Mouse (Mus musculus) liver, embryonic 16.5 days (tissue): ENCODE results near the gene 4930502E18Rik. TPM values are rescaled to one million over a fixed set of nuclear protein-coding genes. Genes with fewer than 3 reads are reported as not detected.
"Not testable (repeated sequence)": the region's sequence is repeated elsewhere in the genome, so short reads cannot be mapped to it uniquely, and the experiment has no call there.

Source experiments
- ATAC-seq: fragments of 200-750 bp; cut with Nextera tagmentation; 2 replicates; pipeline ENCODE4 v1.8.0; 2017; ENCODE audit warnings: low read depth, mild to moderate bottlenecking, moderate number of reproducible peaks, moderate library complexity
- H3K27ac ChIP-seq: fragments of 300-500 bp; sonication (generic); 2 replicates; pipeline ENCODE4 v1.5.1; 2014; ENCODE audit warnings: mild to moderate bottlenecking, low read length
- H3K27me3 ChIP-seq: fragments of 300-500 bp; sonication (generic); 2 replicates; pipeline ENCODE4 v1.6.1; 2014; ENCODE audit warnings: low read depth, low read length, mixed read lengths; ENCODE audit not compliant: control insufficient read depth, insufficient read depth
- H3K36me3 ChIP-seq: fragments of 300-500 bp; sonication (generic); 2 replicates; pipeline ENCODE4 v1.6.1; 2014; ENCODE audit warnings: mild to moderate bottlenecking; ENCODE audit not compliant: control insufficient read depth, insufficient read depth
- H3K4me1 ChIP-seq: fragments of 300-500 bp; sonication (generic); 2 replicates; pipeline ENCODE4 v1.6.1; 2014; ENCODE audit warnings: low read depth, low read length, mixed read lengths; ENCODE audit not compliant: control insufficient read depth
- H3K4me2 ChIP-seq: fragments of 300-500 bp; sonication (generic); 2 replicates; pipeline ENCODE4 v1.6.1; 2014; ENCODE audit warnings: low read depth, low read length, mixed read lengths
- H3K4me3 ChIP-seq: fragments of 300-500 bp; sonication (generic); 2 replicates; pipeline ENCODE4 v1.5.1; 2014; ENCODE audit warnings: low read depth, mild to moderate bottlenecking, low read length
- H3K9ac ChIP-seq: fragments of 300-500 bp; sonication (generic); 2 replicates; pipeline ENCODE4 v1.6.1; 2014; ENCODE audit warnings: low read depth, low read length
- H3K9me3 ChIP-seq: fragments of 300-500 bp; sonication (generic); replicated peaks from 2 replicates; pipeline ENCODE4 v1.6.1; 2016; ENCODE audit warnings: low read length; ENCODE audit not compliant: control insufficient read depth
- WGBS: fragments of 180-500 bp; shearing (Covaris S2); extraction: QIAGEN DNeasy Blood & Tissue Kit; methylation state at CpG from one replicate; pipeline ENCODE4 v1.1.7; 2014; ENCODE audit not compliant: insufficient replicate concordance; 5-methylcytosine and 5-hydroxymethylcytosine counted together
- polyA plus RNA-seq: library from polyadenylated mRNA; unstranded; fragments of >200 nt; fragmentation: Nextera tagmentation; extraction: Ambion mirVana; gene quantifications from 2 replicates; pipeline ENCODE4 v1.2.1, GENCODE M21; 2015

4930502E18Rik gene
- polyA plus RNA-seq, result 0.06 and 0.09 TPM in 2 replicates

DNA sequence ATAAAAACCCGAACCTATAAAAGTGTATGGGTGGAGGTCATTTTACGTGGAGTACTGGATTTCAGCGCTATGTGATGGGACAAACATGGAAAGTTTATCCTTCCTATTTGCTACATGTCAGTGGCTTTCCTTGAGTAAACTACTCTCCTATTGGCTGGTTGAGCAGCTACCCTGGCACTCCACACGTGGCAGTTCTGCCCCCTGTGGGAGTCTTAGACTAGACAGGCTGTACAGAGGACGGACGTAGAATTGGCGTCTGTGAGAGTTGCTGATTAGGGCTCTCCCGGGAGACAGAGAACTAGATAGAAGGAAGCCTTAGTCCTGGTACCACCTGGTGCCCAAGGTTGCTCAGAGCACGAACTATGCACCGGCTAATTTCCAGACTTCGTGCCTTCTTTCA, at the start of gene 4930502E18Rik:
4930502E18Rik (plus strand) TSS at position 231 of the 400 bp plus-strand sequence.
- H3K36me3 ChIP-seq, result no peaks in the 10 kb centered on the region
- H3K4me3 ChIP-seq, result no peak within 1 kb of the TSS
- no peaks in the 10 kb centered on the region for H3K4me1 ChIP-seq
- no peak within 1 kb of the TSS for H3K27ac ChIP-seq
- no peaks in the 10 kb centered on the region for H3K9me3 ChIP-seq
- no peaks in the 10 kb centered on the region for H3K27me3 ChIP-seq
- no peak for ATAC-seq
- H3K9ac ChIP-seq, result no peak within 1 kb of the TSS
- WGBS, result 69% methylated on average over 11 of the region's 11 CpGs
- no peak within 1 kb of the TSS for H3K4me2 ChIP-seq

DNA sequence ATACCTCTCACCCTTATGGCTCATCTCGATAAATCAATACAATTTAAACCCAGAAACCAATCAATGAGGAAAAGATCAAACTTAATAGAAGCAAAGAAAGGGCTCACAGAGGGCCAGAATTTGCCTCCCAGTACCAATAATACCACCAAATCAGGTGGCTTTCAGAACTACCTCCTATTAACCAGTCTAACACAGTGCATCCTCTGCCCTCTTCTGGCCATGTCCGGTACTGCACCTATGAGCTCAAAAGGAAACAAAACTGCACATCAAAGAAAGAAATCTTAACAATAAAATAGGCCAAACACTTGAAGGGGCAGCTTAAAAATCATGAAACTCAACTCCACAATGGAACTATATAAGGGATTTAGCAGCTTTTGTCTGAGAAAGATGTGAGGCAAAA, 47.7 kb upstream of the 4930502E18Rik start:
- not testable (repeated sequence) for H3K9me3 ChIP-seq, H3K36me3 ChIP-seq, H3K4me3 ChIP-seq, H3K9ac ChIP-seq, H3K4me1 ChIP-seq, H3K27me3 ChIP-seq, H3K4me2 ChIP-seq, ATAC-seq, H3K27ac ChIP-seq
- 0% methylated on average over 1 of the region's 2 CpGs for WGBS

GRCm38 (mm10) chrX:53682650-53683049, 42.0 kb upstream of the 4930502E18Rik start:
- H3K27me3 ChIP-seq, H3K4me1 ChIP-seq, H3K36me3 ChIP-seq, H3K9me3 ChIP-seq, H3K9ac ChIP-seq, H3K4me2 ChIP-seq, ATAC-seq, H3K4me3 ChIP-seq, H3K27ac ChIP-seq: not testable (repeated sequence)
- WGBS, result 66% methylated on average over 2 of the region's 3 CpGs

DNA sequence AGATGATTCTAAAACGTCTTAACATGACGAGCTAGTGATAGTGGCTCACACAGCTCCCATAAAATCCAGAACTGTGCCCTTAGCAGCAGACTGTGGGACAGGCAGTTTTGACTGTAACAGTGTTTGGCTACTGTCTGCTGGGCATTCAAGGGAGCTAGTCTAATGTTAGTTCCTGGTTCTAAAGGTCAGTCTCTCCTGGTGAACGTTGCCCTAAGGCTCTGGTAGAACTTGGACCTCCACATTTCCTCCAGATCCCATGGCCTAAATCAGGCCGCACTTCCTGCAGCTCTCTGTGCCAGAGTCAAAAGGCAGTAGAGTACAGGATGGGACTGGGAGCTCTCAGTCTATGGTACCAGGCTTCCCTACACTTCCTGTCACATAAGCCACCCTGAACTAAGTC, 40.0 kb upstream of the 4930502E18Rik start:
- not testable (repeated sequence) for H3K9ac ChIP-seq, H3K36me3 ChIP-seq, ATAC-seq, H3K9me3 ChIP-seq, H3K27me3 ChIP-seq, H3K4me2 ChIP-seq, H3K4me3 ChIP-seq, H3K27ac ChIP-seq, H3K4me1 ChIP-seq
- 47% methylated on average over 2 of the region's 4 CpGs for WGBS

GRCm38 (mm10) chrX:53692065-53692464, 32.6 kb upstream of the 4930502E18Rik start:
- no peak for ATAC-seq
- Histone ChIP-seq H3K9ac (no peak overlapping the region), H3K4me1 (no peaks in the 10 kb centered on the region), H3K4me2 (no peak overlapping the region), H3K36me3 (no peaks in the 10 kb centered on the region), H3K27ac (no peak overlapping the region), H3K9me3 (no peaks in the 10 kb centered on the region), H3K4me3 (no peak overlapping the region), H3K27me3 (no peaks in the 10 kb centered on the region)
- 35% methylated on average over 2 of the region's 2 CpGs for WGBS

DNA sequence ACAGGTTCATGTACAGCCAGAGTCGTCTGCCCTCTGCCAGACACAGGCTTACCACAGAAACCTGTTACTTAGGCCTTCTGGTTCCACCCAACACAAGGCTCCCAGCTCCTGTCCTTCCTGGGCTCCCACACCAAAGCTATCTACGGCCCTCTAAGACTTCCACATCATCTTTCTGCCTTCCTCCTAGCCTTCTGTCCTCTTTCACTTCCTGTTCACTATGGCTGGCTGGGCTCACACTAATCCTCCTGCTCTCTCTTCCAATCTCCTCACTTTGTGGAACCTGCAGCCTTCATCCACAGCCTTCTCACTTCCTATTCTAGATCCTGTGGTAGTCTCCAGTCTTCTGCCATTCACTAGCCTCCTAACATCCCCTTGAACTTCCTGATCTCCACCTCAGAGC, 31.5 kb upstream of the 4930502E18Rik start:
- no peaks in the 10 kb centered on the region for H3K36me3 ChIP-seq
- no peak overlapping the region for H3K9ac ChIP-seq
- no peaks in the 10 kb centered on the region for H3K27me3 ChIP-seq
- ATAC-seq, result no peak
- H3K4me1 ChIP-seq, result no peaks in the 10 kb centered on the region
- no peak overlapping the region for H3K4me2 ChIP-seq
- H3K9me3 ChIP-seq, result no peaks in the 10 kb centered on the region
- 35% methylated on average over 2 of the region's 2 CpGs for whole genome bisulfite sequencing
- no peak overlapping the region for H3K27ac ChIP-seq
- no peak overlapping the region for H3K4me3 ChIP-seq

- WGBS, result 58% methylated on average over 9 of the region's 9 CpGs
Measured at GRCm38 (mm10) chrX:53694008-53694777, 30.4 kb upstream of the 4930502E18Rik start.

GRCm38 (mm10) chrX:53699225-53699624, 25.4 kb upstream of the 4930502E18Rik start:
- Histone ChIP-seq H3K9me3 (no peaks in the 10 kb centered on the region), H3K27me3 (no peaks in the 10 kb centered on the region), H3K4me2 (no peak overlapping the region), H3K4me3 (no peak overlapping the region), H3K9ac (no peak overlapping the region), H3K4me1 (no peaks in the 10 kb centered on the region), H3K27ac (no peak overlapping the region), H3K36me3 (no peaks in the 10 kb centered on the region)
- ATAC-seq, result no peak
- WGBS, result 52% methylated on average over 2 of the region's 2 CpGs

More at GRCm38 (mm10) chrX:53694008-53694777, 30.4 kb upstream of the 4930502E18Rik start:
- no peak overlapping the region for H3K27ac ChIP-seq
- H3K4me3 ChIP-seq, result no peak overlapping the region
- H3K4me2 ChIP-seq, result no peak overlapping the region
- no peak for ATAC-seq
- H3K36me3 ChIP-seq, result no peaks in the 10 kb centered on the region
- no peaks in the 10 kb centered on the region for H3K4me1 ChIP-seq
- H3K9me3 ChIP-seq, result no peaks in the 10 kb centered on the region
- H3K9ac ChIP-seq, result no peak overlapping the region
- no peaks in the 10 kb centered on the region for H3K27me3 ChIP-seq

DNA sequence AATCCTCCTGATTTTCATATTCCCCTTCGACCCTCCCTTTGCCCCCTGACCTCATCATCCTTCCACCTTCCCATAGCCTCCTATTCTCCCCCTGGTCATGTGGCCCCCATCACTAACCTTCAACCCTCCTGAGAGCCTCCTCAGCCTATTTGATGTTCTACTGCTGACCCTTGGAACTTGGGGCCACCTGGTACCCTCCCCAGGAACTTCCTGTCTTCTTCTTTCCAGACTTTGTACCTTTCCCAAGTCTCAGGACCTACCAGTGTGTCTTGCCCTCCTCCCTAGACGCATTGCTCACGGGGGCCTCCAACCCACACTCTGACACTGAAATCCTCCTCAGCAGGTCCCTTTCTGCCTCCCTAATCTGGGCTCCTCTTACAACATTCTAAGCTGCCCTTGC, 22.0 kb upstream of the 4930502E18Rik start:
- no peak overlapping the region for H3K9ac ChIP-seq
- H3K36me3 ChIP-seq, result no peaks in the 10 kb centered on the region
- ATAC-seq, result no peak
- no peak overlapping the region for H3K4me3 ChIP-seq
- 42% methylated on average over 3 of the region's 3 CpGs for WGBS
- no peaks in the 10 kb centered on the region for H3K4me1 ChIP-seq
- H3K4me2 ChIP-seq, result no peak overlapping the region
- H3K27me3 ChIP-seq, result no peaks in the 10 kb centered on the region
- H3K9me3 ChIP-seq, result no peaks in the 10 kb centered on the region
- H3K27ac ChIP-seq, result no peak overlapping the region
